Mouse (Mus musculus): ENCODE measurements around the gene Gm28539. TPM values are rescaled to one million over a fixed set of nuclear protein-coding genes. Genes with fewer than 3 reads are reported as not detected.

Gene Gm28539
- total and polyA plus RNA-seq, 3 experiments: 2.9 to 13.9 TPM; not detected in 1

GRCm38 (mm10) chr16:18895249-18895648, 58.9 kb downstream of the Gm28539 start (continued):
- peak; percentile 58; the same call in 1 of the 2 replicates for TF ChIP-seq MXI1 (IDR thresholded peaks at IDR 0.05; ENCODE audit: low read depth, low read length)
- no peak for TF ChIP-seq MYB (IDR thresholded peaks at IDR 0.05; ENCODE audit: low read depth, low read length)
- no peak for TF ChIP-seq TBP (IDR thresholded peaks at IDR 0.05; ENCODE audit: low read depth, low read length)
- TF ChIP-seq JUND (IDR thresholded peaks at IDR 0.05; ENCODE audit: low read depth, low read length): no peak
- no peak for TF ChIP-seq POLR2AphosphoS2 (IDR thresholded peaks at IDR 0.05; ENCODE audit: low read length)
- TF ChIP-seq GABPA (IDR thresholded peaks at IDR 0.05; ENCODE audit: low read depth, low read length): no peak
- TF ChIP-seq MAZ (IDR thresholded peaks at IDR 0.05; ENCODE audit: low read depth, low read length): no peak
- TF ChIP-seq MAX (IDR thresholded peaks at IDR 0.05; ENCODE audit: low read length): no peak
- 0 out of 2 replicates have a peak, but pooled peaks have one; percentile 32 for TF ChIP-seq MYC (IDR thresholded peaks at IDR 0.05; ENCODE audit: low read depth, low read length)
- peak; percentile 81 for TF ChIP-seq ETS1 (IDR thresholded peaks at IDR 0.05; ENCODE audit: low read depth, low read length)
- peak; percentile 84 for TF ChIP-seq TCF12 (IDR thresholded peaks at IDR 0.05; ENCODE audit: low read depth, low read length)
- no peak for TF ChIP-seq UBTF (IDR thresholded peaks at IDR 0.05; ENCODE audit: borderline replicate concordance, insufficient read depth, low read depth, low read length)

GRCm38 (mm10) chr16:18896429-18896828, 60.0 kb downstream of the Gm28539 start:
- DNase-seq (ENCODE audit: low read depth, low spot score): peak; percentile 43
- Histone ChIP-seq H3K36me3 (ENCODE audit: control insufficient read depth in 1 of 2, insufficient read depth in 2 of 2, low read length in 2 of 2) (peaks cover 30 to 44% of the 10 kb centered on the region in 2 experiments), H3K27me3 (ENCODE audit: control insufficient read depth in 1 of 2, insufficient read depth in 2 of 2, low read length in 2 of 2) (no peaks in the 10 kb centered on the region), H3K9me3 (replicated peaks; ENCODE audit: insufficient read depth, low read length) (no peaks in the 10 kb centered on the region), H3K4me1 (ENCODE audit: control insufficient read depth in 1 of 2, insufficient read depth in 2 of 2, low read length in 2 of 2) (peaks cover 14 to 19% of the 10 kb centered on the region in 2 experiments), H3K27ac (ENCODE audit: control insufficient read depth, low read depth, low read length) (no peak overlapping the region), H3K9ac (ENCODE audit: control insufficient read depth, low read depth, low read length, poor library complexity, severe bottlenecking) (no peak overlapping the region), H3K79me2 (ENCODE audit: control insufficient read depth, insufficient read depth, low read length, poor library complexity) (peaks cover 20% of the 10 kb centered on the region), H3K4me3 (ENCODE audit: control insufficient read depth in 1 of 2, insufficient read depth in 1 of 2, low read depth in 2 of 2, low read length in 2 of 2) (no peak overlapping the region)
- TF ChIP-seq CHD2 (IDR thresholded peaks at IDR 0.05; ENCODE audit: low read length) (no peak), RAD21 (IDR thresholded peaks at IDR 0.05; ENCODE audit: low read depth, low read length) (no peak), NRF1 (IDR thresholded peaks at IDR 0.05; ENCODE audit: insufficient read depth, low read depth, low read length, poor library complexity, severe bottlenecking) (no peak), GATA1 (IDR thresholded peaks at IDR 0.05; ENCODE audit: low read depth, low read length) (peak; percentile 35; the same call in 1 of the 2 replicates), UBTF (IDR thresholded peaks at IDR 0.05; ENCODE audit: borderline replicate concordance, insufficient read depth, low read depth, low read length) (no peak), TCF12 (IDR thresholded peaks at IDR 0.05; ENCODE audit: low read depth, low read length) (peak; percentile 74), CHD1 (IDR thresholded peaks at IDR 0.05; ENCODE audit: low read depth, low read length) (no peak), ETS1 (IDR thresholded peaks at IDR 0.05; ENCODE audit: low read depth, low read length) (peak; percentile 58), ZKSCAN1 (IDR thresholded peaks at IDR 0.05; ENCODE audit: low read depth, low read length) (no peak), POLR2AphosphoS2 (IDR thresholded peaks at IDR 0.05; ENCODE audit: low read length) (no peak), MAFK (IDR thresholded peaks at IDR 0.05; ENCODE audit: borderline replicate concordance, low read depth, low read length) (no peak), HCFC1 (IDR thresholded peaks at IDR 0.05; ENCODE audit: low read depth, low read length) (no peak), MYC (IDR thresholded peaks at IDR 0.05; ENCODE audit: low read depth, low read length) (no peak), TAL1 (IDR thresholded peaks at IDR 0.05; ENCODE audit: low read length) (peak; percentile 47), NELFE (IDR thresholded peaks at IDR 0.05; ENCODE audit: low read depth, low read length) (no peak), CTCF (IDR thresholded peaks at IDR 0.05 in 2 of 3, conservative IDR thresholded peaks at IDR 0.05 in 1 of 3; ENCODE audit: control insufficient read depth in 1 of 3, insufficient read depth in 1 of 3, low read depth in 2 of 3, low read length in 3 of 3, poor library complexity in 1 of 3, severe bottlenecking in 1 of 3) (no peak), BHLHE40 (IDR thresholded peaks at IDR 0.05; ENCODE audit: borderline replicate concordance, low read depth, low read length) (no peak), EP300 (IDR thresholded peaks at IDR 0.05; ENCODE audit: low read depth in 1 of 2, low read length in 2 of 2) (peak in 1 of 2 experiments; percentile 35; a peak in 1 of 4 replicates)
